Mouse (Mus musculus): ENCODE data around the gene Fgf18.

Fgf18 gene

GRCm38 (mm10) chr11:33070520-33070919 lies 76.7 kb downstream of the Fgf18 start:
- no peak for DNase-seq (ENCODE audit: low spot score)

All from c-Kit-positive CD71-positive TER-119-positive erythroid progenitor cells, embryonic 14.5 days (primary cell).